Mouse (Mus musculus): ENCODE results near the gene Mesd. TPM values are rescaled to one million over a fixed set of nuclear protein-coding genes. Genes with fewer than 3 reads are reported as not detected.
"Not testable (repeated sequence)": the region's sequence is repeated elsewhere in the genome, so short reads cannot be mapped to it uniquely, and the experiment has no call there.

Gene Mesd
- total RNA-seq, 2 experiments from 2014 or later = 28.6 to 50.3 TPM

DNA sequence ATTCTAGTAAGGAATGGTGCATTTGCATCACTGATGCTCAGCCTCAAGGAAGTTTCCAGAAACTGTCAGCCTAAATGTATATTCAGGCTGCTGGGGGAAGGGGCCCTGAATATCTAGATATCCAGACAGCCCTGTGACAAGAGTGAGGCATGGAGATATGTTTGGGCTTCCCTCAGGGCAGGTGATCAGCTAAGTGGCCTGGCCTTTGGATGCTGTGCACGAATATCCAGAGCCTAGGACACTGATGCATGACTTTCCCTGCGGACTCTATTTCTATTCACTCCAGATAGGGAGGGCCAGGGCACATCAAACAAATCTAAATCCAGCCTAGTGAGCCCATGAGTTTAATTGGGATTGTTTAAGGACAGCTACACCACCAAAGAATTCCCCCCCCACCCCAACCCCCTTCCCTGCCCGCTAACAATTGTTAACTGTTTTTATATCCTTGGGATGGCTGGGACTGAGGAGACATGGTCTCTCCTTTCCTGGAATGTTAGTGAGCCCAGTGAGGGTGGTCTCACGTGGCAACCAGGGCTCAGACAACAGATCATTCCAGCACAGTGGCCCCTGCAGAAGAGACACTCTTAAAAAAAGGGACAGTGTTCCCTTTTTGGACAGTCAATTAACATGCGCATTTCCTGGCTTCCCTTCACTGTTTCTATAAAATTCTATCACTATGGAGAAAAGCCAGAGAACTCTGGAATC, 14.3 kb upstream of the Mesd start:
- no peak for ATAC-seq (replicated peaks; ENCODE audit: low FRiP score, low TSS enrichment, poor library complexity, severe bottlenecking)

DNA sequence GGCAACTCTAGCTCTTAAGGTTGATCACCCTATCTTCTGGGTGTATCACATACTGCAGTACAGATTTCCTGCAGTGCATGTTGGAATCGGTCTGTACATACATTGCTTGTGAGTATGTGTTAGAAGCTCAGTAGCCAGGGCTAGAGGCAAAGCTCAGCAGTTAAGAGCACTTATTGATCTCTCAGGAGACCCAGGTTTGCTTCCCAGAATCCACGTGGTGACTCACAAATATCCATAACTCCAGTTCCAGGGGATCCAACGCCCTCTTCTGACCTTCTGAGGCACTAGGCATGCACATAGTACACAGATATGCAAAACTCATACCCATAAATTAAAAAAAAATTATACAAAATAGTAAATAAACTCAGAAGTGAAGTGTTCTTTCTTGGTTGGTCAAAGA, 7.2 kb upstream of the Mesd start:
- ATAC-seq (replicated peaks; ENCODE audit: low FRiP score, low TSS enrichment, poor library complexity, severe bottlenecking) = no peak

DNA sequence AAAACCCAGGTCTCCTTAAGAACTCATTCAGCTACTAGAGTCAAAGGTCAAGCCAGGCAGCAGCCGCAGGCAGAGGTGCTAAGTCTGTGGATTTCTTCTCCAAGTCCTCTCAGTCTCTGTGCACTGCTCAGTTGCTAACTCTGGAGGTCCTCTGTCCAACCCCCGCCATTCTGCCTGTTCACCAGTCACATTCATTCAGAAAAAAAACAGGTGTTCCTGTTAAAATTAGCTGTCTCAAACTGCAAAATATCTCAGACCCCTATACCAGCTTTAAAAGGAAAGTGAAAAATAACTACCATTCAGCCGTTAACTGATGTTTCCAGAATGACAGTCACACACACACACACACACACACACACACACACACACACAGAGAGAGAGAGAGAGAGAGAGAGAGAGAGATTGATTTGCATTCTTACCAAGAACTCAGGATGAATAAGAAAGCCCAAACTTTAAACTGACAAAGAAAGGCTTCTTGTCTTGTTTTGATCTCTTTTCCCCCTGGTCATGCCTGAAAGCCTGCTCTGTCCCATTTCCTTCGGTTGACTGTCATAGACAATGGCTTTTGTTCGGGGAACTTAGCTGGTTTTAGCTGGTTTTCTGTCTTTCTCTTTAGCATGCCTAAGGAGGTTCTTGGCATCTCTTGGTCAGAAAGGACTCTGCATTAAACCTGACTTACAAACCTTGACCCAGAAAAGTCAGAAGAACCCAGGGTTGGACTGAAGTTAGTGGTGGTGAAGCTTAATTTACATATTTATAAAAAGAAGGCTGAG, 5.4 kb upstream of the Mesd start:
- ATAC-seq (replicated peaks; ENCODE audit: low FRiP score, low TSS enrichment, poor library complexity, severe bottlenecking) = no peak

DNA sequence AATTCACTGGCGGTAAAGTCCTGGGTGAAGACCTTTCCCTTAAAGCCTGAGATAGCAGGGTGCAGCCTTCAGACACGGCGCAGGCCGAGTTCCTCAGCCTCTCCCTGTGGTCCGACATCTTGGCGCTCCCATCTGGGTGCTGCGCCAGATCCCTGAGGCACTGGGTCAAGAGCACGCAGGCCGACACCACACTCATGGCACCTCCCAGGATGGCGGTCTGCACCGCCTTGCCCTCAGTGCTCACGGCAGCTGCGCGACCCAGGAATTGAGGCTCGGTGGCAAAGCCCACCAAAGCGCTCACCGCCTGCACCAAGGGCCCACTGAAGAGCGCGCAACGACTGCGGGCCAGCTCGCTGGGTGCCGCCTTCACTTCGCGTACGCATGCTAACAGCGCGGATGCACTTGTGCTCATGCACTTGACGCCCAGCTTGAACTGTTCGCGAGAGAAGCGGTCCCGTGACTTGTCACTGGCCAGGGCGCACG, 2.1 kb upstream of the Mesd start:
- no peak for ATAC-seq (replicated peaks; ENCODE audit: low FRiP score, low TSS enrichment, poor library complexity, severe bottlenecking)

DNA sequence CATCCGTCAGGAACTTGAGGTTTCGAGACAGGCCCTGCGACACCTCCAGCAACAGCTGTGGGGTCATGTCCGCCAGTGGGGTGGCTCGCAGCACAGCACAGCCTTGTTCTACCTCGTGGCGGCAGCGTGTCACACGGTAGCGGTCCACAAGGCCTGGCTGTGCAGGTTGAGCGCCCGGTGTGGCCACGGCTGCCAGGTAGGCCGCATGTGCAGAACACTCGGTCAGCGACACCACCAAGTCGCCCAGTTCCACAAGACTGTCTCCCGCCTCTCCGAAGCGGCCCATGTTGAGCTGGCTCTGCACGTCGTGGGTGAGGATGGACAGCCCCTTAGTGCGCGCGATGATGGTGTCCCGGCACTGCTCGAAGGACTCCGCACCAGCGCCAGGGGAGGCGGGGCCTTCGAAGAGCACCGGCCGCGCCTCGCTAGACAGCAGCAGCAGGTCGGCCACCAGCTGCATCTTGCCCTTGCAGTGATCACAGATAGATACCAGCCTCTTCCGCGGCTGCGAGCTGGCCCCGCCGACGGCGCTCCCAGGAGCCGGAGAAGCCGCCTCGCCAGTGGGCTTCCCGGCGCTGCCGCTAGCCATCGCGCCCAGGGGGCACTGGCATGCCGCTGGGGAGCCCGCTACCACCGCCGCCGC, 1.5 kb upstream of the Mesd start:
- peak; percentile 40 for ATAC-seq (replicated peaks; ENCODE audit: low FRiP score, low TSS enrichment, poor library complexity, severe bottlenecking)

DNA sequence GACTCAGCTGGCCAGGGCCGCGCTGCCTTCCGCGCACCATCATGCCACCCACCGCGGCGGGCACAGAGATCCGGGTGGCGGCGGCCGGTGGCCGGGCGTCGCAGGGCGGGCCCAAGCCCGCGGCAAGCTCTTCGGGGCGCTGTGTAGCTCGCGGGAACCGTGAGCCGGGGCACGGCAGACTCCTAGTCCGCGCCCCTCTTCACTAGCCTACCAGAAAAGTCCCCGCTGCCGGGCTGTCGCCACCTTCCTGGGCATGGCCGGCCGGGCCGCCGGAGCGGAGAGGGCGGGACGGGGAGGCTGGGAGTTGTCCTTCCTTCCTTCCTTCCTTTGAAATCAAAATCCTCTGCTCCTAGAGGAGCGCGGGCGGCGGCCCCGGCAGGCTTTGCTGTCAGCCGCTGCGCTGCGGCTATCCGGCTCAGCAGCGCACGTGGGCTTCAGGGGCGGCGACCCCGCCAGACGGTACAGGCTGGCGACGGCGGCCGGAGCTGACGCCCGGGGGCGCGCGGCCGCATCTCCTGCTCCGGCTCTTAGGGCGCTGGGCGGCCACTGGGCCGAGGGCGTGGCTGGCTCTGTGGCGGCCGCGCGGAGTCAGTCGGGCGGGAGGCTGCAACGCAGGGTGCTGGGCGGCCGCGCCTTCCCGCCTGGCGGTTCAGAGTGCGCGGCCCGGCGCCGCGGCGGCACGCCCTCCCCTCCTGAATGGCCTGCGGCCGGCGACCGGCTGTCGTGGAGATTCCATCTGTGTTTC, 818 bp upstream of the Mesd start:
- ATAC-seq (replicated peaks; ENCODE audit: low FRiP score, low TSS enrichment, poor library complexity, severe bottlenecking) = peak; percentile 15

DNA sequence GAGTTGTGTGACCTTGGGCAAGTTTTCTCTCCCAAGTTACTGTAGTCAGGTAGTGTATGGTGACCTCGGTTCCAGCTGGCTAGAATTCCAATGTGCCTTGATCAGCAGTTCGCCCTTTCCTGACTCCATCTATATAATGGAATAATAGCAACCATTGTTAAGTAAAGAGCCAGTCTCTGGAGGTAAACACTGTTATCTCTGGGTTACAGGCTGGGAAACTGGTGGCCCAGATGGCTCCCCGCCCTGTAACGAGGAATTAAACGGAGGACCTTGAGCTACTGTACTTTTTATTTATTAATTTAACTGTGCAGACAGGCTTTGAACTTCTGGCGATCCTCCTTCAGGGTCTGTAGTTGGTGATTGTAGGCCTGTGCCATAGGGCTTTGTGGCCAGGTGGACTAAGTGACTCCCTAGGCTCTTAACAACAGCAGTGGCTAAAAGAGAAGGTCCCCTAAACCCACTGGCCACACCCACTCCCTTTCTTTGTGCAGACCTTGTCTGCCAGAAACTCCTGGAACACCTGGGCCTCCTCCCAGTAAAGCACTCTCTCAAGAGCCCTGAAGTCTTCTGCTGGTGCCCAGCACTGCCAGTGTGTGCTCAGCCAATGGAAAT, 761 bp downstream of the Mesd start:
- ATAC-seq (replicated peaks; ENCODE audit: low FRiP score, low TSS enrichment, poor library complexity, severe bottlenecking) = peak; percentile 48

DNA sequence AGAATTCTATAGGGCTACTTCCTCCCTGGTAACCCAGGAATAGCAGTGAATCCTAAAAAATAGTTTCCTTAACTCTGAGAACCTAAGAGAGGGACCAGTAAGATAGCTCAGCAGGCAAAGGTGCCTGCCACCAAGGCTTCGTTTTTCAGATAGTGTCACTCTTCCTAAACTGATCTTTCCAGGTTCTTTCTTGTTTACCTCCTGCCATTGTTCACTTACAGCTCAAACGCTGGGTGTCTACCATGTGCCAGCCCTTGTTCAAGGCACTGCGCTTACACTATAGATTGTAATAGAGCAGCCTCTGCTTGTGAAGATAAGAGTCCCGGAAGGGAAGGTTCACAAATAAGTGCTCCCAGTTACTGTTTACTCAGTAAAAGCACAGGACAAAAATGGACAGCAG, 1.6 kb downstream of the Mesd start:
- ATAC-seq (replicated peaks; ENCODE audit: low FRiP score, low TSS enrichment, poor library complexity, severe bottlenecking) = peak; percentile 63

DNA sequence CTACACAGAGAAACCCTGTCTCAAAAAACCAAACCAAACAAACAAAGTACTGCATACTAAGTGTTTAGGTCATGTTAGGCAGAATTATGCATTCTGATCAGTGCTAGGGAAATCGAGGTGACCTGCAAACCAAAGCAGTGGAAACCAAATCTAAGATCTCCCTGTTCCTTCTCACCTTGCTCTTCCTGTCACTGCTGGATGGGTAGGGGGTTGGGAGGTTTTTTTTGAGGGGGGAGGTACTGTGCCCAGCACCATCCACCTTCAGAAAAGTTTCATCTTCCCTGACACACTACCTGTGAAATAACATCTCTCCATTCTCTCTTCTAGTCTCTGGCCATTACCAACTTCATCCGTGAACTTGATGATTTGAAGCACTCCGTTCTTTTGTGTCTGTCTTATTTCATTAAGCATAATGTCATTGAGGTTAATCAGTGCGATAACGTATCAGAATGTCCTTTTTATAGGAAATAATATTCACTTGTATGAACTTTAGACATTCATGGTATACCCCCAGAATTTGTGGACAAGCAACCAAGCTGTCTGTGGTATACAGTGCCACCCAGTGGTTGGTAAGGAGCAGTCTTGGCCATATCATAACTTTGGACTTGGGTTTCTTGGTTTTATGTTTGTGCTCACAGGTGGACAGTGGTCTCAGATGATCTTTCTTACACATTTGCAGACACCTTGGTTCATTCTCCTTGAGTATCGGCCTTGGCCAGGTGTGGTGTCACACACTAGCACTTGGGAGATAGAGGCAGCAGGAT, 2.3 kb downstream of the Mesd start:
- ATAC-seq (replicated peaks; ENCODE audit: low FRiP score, low TSS enrichment, poor library complexity, severe bottlenecking) = no peak

DNA sequence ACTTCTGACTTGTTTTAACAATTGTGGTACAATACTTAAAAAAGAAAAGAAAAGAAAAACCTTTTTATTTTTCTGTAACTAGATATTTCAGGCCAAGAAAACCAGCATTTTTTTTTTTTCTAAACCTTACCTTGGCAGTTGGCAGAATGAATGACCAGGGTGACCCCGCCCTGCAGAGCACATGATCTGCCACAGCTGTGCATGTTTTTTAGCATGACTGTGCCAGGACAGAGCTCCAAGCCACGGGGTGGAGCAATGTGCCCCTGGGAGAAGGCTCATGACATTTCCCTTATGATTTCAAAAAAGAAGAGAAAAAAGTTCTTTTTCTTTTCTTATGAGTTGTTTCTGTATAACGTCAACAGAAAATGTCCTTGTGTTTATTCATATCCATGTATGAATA, 5.1 kb downstream of the Mesd start:
- ATAC-seq (replicated peaks; ENCODE audit: low FRiP score, low TSS enrichment, poor library complexity, severe bottlenecking) = no peak

DNA sequence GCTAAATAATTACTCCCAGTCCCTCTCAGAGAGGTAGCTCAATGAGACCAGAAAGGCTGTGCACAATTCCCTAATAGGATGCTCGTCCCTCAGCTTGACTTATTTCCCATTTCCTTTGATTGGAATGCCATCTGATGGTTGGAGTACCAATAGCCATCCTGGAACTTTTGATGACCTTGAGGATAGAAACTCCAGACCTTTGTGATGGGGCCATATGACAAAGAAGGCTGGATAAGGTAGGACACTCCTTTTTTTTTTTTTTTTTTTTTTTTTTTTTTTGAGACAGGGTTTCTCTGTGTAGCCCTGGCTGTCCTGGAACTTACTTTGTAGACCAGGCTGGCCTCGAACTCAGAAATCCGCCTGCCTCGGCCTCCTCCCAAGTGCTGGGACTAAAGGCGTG, 5.7 kb downstream of the Mesd start:
- ATAC-seq (replicated peaks; ENCODE audit: low FRiP score, low TSS enrichment, poor library complexity, severe bottlenecking) = not testable (repeated sequence)

DNA sequence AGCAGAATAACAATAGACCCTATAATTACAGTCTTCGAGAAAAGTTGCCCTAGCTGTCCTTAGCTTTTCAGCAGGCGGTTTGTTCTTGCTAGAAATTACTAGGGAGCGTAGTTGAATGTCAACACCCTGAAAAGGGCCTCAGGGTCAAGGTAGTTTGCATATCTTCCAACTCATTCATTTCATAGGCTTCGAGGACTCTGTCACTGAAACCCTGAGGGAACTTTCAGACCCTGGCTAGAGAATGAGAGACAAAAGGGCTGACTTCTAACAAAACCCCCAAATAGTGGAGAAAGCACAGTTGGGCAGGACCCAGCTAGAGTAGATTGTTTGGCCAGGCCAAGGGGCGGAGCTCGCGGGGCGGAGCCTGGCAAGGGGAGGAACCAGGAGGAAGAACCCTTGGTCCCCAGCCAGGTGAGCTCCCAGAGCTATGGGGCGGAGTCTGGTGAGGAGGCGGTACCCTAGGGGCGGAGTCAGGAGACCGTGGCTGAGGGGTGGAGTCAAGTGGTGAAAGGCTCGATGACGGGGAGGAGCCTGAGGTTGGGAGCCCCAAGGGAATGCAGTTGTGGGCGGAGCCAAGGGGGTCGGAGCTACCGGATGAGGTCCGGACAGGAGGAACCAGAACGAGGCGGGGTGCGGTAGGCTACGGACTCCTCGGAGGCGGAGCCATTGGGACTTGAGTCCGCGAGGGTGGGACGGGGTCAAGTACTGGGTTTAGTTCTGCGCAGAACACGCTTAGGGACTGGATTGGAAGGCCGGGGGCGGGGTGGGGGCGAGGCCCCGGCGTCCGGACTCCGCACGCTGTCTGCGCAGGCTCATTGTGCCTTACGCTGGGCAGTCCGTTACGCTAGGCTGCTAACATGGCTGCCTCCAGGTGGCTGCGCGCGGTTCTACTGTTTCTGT, 7.4 kb downstream of the Mesd start:
- ATAC-seq (replicated peaks; ENCODE audit: low FRiP score, low TSS enrichment, poor library complexity, severe bottlenecking) = peak; percentile 95

DNA sequence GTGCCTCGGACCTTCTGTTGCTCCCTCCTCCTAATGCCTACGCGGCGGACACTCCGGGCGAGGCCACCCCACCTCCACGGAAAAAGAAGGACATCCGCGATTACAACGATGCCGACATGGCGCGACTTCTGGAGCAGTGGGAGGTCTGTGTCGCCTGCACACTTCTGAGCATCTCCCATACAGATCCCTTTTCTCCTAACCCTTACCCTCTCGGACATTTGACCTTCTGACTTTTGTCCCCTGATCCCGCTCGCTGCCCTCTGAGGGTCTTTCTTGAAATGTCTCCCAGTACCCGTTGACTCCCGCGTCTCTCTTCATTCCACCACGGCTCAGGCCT, 8.0 kb downstream of the Mesd start:
- no peak for ATAC-seq (replicated peaks; ENCODE audit: low FRiP score, low TSS enrichment, poor library complexity, severe bottlenecking)

DNA sequence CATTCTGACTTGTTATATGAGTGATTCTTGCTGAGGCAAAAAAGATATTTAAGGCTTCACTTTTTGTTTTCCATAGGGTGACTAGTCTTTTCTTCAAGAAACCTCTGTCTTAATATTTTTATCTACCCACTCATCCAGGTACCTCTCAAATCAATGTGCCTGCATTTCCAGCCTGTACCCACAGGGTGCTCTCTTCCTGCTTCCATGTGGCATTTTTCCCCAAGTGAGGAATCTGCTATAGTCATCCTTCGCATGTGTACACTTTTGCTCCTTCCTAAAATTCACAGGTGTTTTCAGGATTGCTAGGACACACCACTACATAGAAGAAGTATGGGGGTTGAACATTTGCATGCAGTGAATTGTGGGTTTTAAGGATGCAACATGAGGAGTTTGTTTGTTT, 10.1 kb downstream of the Mesd start:
- no peak for ATAC-seq (replicated peaks; ENCODE audit: low FRiP score, low TSS enrichment, poor library complexity, severe bottlenecking)

DNA sequence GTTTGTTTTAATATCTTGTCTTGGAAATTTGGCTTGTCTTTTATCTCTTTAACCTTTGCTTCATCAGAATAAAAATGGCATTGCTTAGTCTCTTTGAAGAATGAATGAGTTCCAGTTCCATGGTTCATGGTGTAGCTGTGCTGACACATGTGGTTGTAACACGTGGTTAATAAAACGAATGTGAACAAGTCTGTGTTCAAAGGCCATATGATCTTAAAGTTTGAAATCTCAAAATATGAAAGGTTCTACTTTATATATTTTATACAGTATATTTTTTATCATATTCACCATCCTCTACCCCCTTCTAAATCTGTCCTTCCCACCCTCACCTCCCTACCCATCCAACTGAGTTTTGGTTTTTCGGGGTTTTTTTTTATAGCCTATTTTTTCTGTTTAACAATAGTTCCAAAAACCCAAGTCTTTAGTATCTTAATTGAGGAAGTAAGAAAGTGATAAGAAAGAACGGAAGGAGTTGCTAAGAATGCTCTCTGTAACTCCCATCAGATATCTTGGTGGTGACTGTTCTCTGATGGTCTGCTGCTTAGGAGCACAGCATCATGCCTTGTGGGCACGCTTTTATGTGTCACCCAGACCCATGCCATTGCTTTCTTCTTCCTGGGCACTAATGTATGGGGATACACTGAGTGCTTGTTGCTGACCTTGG, 11.9 kb downstream of the Mesd start:
- no peak for ATAC-seq (replicated peaks; ENCODE audit: low FRiP score, low TSS enrichment, poor library complexity, severe bottlenecking)

DNA sequence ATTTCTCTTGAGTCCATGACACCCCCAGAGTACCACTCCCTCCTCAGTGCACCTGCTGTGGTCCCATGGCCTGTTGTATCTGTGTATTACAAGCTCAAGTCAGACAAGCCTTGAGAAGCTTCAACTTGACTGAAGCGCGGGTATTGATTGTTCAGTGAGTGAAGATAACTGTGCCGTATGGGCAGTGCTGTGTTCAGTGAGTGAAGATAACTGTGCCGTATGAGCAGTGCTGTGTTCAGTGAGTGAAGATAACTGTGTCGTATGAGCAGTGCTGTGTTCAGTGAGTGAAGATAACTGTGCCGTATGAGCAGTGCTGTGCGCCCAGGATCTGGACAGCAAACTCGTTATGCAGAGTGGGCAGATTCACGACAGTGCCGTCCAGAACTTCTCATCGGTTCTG, 14.0 kb downstream of the Mesd start:
- peak; percentile 97 for ATAC-seq (replicated peaks; ENCODE audit: low FRiP score, low TSS enrichment, poor library complexity, severe bottlenecking)

DNA sequence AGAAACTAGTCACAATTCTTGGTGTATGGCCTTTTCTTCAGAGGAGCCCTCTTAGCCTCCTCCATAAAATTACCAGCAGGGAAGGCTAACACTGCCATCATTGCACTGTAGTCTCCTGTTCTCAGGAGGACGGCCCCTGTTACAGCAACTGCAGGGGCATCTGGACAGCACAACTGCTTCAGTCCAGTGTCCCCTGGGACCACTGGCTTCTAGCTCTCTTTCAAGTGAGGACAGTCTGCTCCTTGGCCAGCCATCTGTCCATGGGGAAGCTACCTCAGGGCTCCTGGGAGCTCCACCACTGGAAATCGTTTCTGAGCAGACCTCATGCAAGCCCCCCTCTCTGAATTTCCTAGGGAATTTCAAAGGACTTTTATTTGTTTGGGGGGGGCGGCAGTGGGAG, 16.3 kb downstream of the Mesd start:
- no peak for ATAC-seq (replicated peaks; ENCODE audit: low FRiP score, low TSS enrichment, poor library complexity, severe bottlenecking)

Data from megakaryocyte-erythroid progenitor cell, adult 5-6 weeks (primary cell).